Mouse (Mus musculus) intestine, embryonic 16.5 days (tissue): ENCODE data around the gene Ap1ar. TPM values are rescaled to one million over a fixed set of nuclear protein-coding genes. Genes with fewer than 3 reads are reported as not detected.

ENCODE experiments used
- ATAC-seq: fragments of 200-750 bp; cut with Nextera tagmentation; 2 replicates; pipeline ENCODE4 v1.8.0; 2017; ENCODE audit warnings: moderate TSS enrichment, moderate library complexity
- H3K27ac ChIP-seq: fragments of 300-500 bp; sonication (generic); 2 replicates; pipeline ENCODE4 v1.5.1; 2014; ENCODE audit warnings: mild to moderate bottlenecking, low read length
- H3K27me3 ChIP-seq: fragments of 300-500 bp; sonication (generic); replicated peaks from 2 replicates; pipeline ENCODE4 v1.6.1; 2014; ENCODE audit warnings: low read length, control low read depth, mixed read lengths; ENCODE audit not compliant: control insufficient read depth, insufficient read depth
- H3K36me3 ChIP-seq: fragments of 300-500 bp; sonication (generic); 2 replicates; pipeline ENCODE4 v1.6.1; 2014; ENCODE audit warnings: low read length, control low read depth; ENCODE audit not compliant: control insufficient read depth, insufficient read depth
- H3K4me1 ChIP-seq: fragments of 300-500 bp; sonication (generic); 2 replicates; pipeline ENCODE4 v1.6.1; 2014; ENCODE audit warnings: low read length, control low read depth, mixed read lengths; ENCODE audit not compliant: control insufficient read depth, insufficient read depth
- H3K4me2 ChIP-seq: fragments of 300-500 bp; sonication (generic); 2 replicates; pipeline ENCODE4 v1.6.1; 2014; ENCODE audit warnings: low read depth, low read length, control low read depth
- H3K4me3 ChIP-seq: fragments of 300-500 bp; sonication (generic); 2 replicates; pipeline ENCODE4 v1.5.1; 2014; ENCODE audit warnings: mild to moderate bottlenecking, low read length
- H3K9ac ChIP-seq: fragments of 300-500 bp; sonication (generic); 2 replicates; pipeline ENCODE4 v1.6.1; 2014; ENCODE audit warnings: low read depth, low read length
- H3K9me3 ChIP-seq: fragments of 300-500 bp; sonication (generic); 2 replicates; pipeline ENCODE4 v1.6.1; 2016; ENCODE audit warnings: low read length, control low read depth; ENCODE audit not compliant: control insufficient read depth
- WGBS: fragments of 180-500 bp; shearing (Covaris S2); extraction: QIAGEN DNeasy Blood & Tissue Kit; methylation state at CpG from one replicate; pipeline ENCODE4 v1.1.7; 2014; 5-methylcytosine and 5-hydroxymethylcytosine counted together
- polyA plus RNA-seq: library from polyadenylated mRNA; unstranded; fragments of >200 nt; fragmentation: Nextera tagmentation; extraction: Ambion mirVana; gene quantifications from 2 replicates; pipeline ENCODE4 v1.2.1, GENCODE M21; 2015

The Ap1ar gene
- polyA plus RNA-seq, 1 experiment from 2014 or later = 87.4 TPM

GRCm38 (mm10) chr3:127864242-127864641 lies 26.9 kb upstream of the Ap1ar start:
- Histone ChIP-seq H3K4me2 (no peak overlapping the region), H3K4me1 (peaks cover 4% of the 10 kb centered on the region; the same call in 1 of the 2 replicates), H3K27ac (no peak overlapping the region), H3K4me3 (no peak overlapping the region), H3K27me3 (no peaks in the 10 kb centered on the region), H3K9me3 (no peaks in the 10 kb centered on the region), H3K36me3 (no peaks in the 10 kb centered on the region), H3K9ac (no peak overlapping the region)
- WGBS = 21% methylated on average over 2 of the region's 2 CpGs
- ATAC-seq = no peak

- H3K4me2 ChIP-seq = no peak overlapping the region
- 42% methylated on average over 3 of the region's 3 CpGs for WGBS
These were observed 26.2 kb upstream of the Ap1ar start for GRCm38 (mm10) chr3:127863571-127863970.

GRCm38 (mm10) chr3:127862479-127862878 lies 25.2 kb upstream of the Ap1ar start:
- H3K4me3 ChIP-seq = no peak overlapping the region
- no peak overlapping the region for H3K9ac ChIP-seq
- H3K27me3 ChIP-seq = no peaks in the 10 kb centered on the region
- 74% methylated on average over 4 of the region's 4 CpGs for WGBS
- no peaks in the 10 kb centered on the region for H3K9me3 ChIP-seq
- no peak for ATAC-seq
- H3K36me3 ChIP-seq = no peaks in the 10 kb centered on the region
- no peak overlapping the region for H3K27ac ChIP-seq
- no peak overlapping the region for H3K4me2 ChIP-seq
- H3K4me1 ChIP-seq = peaks cover 4% of the 10 kb centered on the region; the same call in 1 of the 2 replicates

More at GRCm38 (mm10) chr3:127863571-127863970, 26.2 kb upstream of the Ap1ar start:
- H3K4me1 ChIP-seq = peaks cover 4% of the 10 kb centered on the region; the same call in 1 of the 2 replicates
- H3K9ac ChIP-seq = no peak overlapping the region
- no peak overlapping the region for H3K4me3 ChIP-seq
- no peaks in the 10 kb centered on the region for H3K9me3 ChIP-seq
- H3K27ac ChIP-seq = no peak overlapping the region
- no peaks in the 10 kb centered on the region for H3K36me3 ChIP-seq
- H3K27me3 ChIP-seq = no peaks in the 10 kb centered on the region
- no peak for ATAC-seq

- Histone ChIP-seq H3K4me2 (no peak overlapping the region), H3K9me3 (no peaks in the 10 kb centered on the region), H3K36me3 (no peaks in the 10 kb centered on the region), H3K27me3 (no peaks in the 10 kb centered on the region), H3K27ac (no peak overlapping the region), H3K9ac (no peak overlapping the region), H3K4me3 (no peak overlapping the region), H3K4me1 (peaks cover 4% of the 10 kb centered on the region; the same call in 1 of the 2 replicates)
- ATAC-seq = peak; percentile 47; the same call in 1 of the 2 replicates
- 77% methylated on average over 11 of the region's 11 CpGs for WGBS
These were observed 24.0 kb upstream of the Ap1ar start for GRCm38 (mm10) chr3:127861340-127861739.

GRCm38 (mm10) chr3:127853431-127854206 lies 16.3 kb upstream of the Ap1ar start:
- peak; percentile 50 for ATAC-seq
- H3K9me3 ChIP-seq = no peaks in the 10 kb centered on the region
- no peaks in the 10 kb centered on the region for H3K27me3 ChIP-seq
- H3K27ac ChIP-seq = no peak overlapping the region
- peaks cover 6% of the 10 kb centered on the region; the same call in 1 of the 2 replicates for H3K4me1 ChIP-seq
- H3K9ac ChIP-seq = no peak overlapping the region
- no peak overlapping the region for H3K4me2 ChIP-seq
- no peaks in the 10 kb centered on the region for H3K36me3 ChIP-seq
- WGBS = 32% methylated on average over 15 of the region's 15 CpGs
- H3K4me3 ChIP-seq = no peak overlapping the region

GRCm38 (mm10) chr3:127852722-127853121 lies 15.4 kb upstream of the Ap1ar start:
- H3K9ac ChIP-seq = no peak overlapping the region
- H3K27ac ChIP-seq = no peak overlapping the region
- H3K36me3 ChIP-seq = no peaks in the 10 kb centered on the region
- H3K4me2 ChIP-seq = no peak overlapping the region
- no peaks in the 10 kb centered on the region for H3K9me3 ChIP-seq
- H3K4me3 ChIP-seq = no peak overlapping the region
- 70% methylated on average over 9 of the region's 9 CpGs for WGBS
- no peak for ATAC-seq
- H3K27me3 ChIP-seq = no peaks in the 10 kb centered on the region
- peaks cover 6% of the 10 kb centered on the region; the same call in 1 of the 2 replicates for H3K4me1 ChIP-seq

GRCm38 (mm10) chr3:127850776-127851646 lies 13.7 kb upstream of the Ap1ar start:
- WGBS = 46% methylated on average over 9 of the region's 9 CpGs
- Histone ChIP-seq H3K4me1 (peaks cover 6% of the 10 kb centered on the region; the same call in 1 of the 2 replicates), H3K4me3 (no peak overlapping the region), H3K27ac (peak overlapping the region; percentile 93), H3K9me3 (0 out of 2 replicates have a peak, but pooled peaks cover 3% of the 10 kb centered on the region), H3K9ac (0 out of 2 replicates have a peak overlapping the region, but pooled peaks have one; percentile 33), H3K36me3 (no peaks in the 10 kb centered on the region), H3K27me3 (no peaks in the 10 kb centered on the region), H3K4me2 (peak overlapping the region; percentile 39; the same call in 1 of the 2 replicates)
- ATAC-seq = peak; percentile 87

GRCm38 (mm10) chr3:127849922-127850321 lies 12.6 kb upstream of the Ap1ar start:
- no peak overlapping the region for H3K9ac ChIP-seq
- H3K4me2 ChIP-seq = no peak overlapping the region
- 78% methylated on average over 5 of the region's 5 CpGs for WGBS
- H3K4me3 ChIP-seq = no peak overlapping the region
- H3K27me3 ChIP-seq = no peaks in the 10 kb centered on the region
- H3K9me3 ChIP-seq = 0 out of 2 replicates have a peak, but pooled peaks cover 4% of the 10 kb centered on the region
- ATAC-seq = peak; percentile 24
- no peaks in the 10 kb centered on the region for H3K36me3 ChIP-seq
- H3K27ac ChIP-seq = no peak overlapping the region
- peaks cover 6% of the 10 kb centered on the region; the same call in 1 of the 2 replicates for H3K4me1 ChIP-seq
